Mouse (Mus musculus) lung, postnatal 10 days (tissue): ENCODE measurements around the gene I830077J02Rik.
"Not testable (repeated sequence)": the region's sequence is repeated elsewhere in the genome, so short reads cannot be mapped to it uniquely, and the experiment has no call there.

ENCODE experiments used
- DNase-seq: peaks from one replicate; pipeline ENCODE4 v3.0.0; 2021

Gene I830077J02Rik

DNA sequence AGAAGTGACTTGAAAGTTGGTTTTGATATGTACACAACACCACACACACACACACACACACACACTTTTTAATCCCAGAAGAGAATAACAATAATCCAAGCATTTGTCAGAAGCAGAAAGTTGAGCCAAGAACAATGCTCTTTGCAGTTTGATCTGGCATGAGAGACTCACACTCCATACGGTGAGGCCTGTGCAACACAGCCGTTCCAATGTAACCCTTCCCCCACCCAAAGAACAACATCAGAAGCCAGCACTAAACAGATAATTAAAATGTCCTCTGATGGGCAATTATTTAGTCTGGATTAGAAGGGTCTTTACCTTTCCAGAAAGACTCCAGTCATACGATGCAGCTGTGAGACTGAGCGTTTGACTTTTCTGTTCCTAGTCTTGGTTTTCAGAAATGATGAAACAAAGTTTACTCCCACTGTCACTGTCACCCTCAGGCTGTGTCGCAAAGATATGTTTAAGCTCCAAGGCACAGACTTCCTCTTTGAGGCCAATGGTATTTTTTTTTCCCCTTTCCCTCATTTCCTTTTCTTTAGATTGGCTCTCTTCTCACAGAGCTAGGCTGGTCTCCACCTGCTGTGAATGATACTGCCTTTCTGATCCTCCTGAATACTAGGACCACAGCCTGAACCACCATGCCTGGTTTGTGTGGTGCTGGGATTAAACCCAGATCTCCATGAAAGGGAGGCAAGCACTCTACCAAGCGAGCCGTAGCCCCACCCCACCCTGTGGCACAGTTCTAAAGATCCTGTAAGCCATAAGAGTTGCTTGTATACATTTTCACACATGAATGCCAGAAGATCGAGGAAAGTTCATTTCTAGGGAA is at the start of gene I830077J02Rik:
I830077J02Rik (minus strand) TSS at position 425 of the 832 bp plus-strand sequence.
- no peak for DNase-seq

DNA sequence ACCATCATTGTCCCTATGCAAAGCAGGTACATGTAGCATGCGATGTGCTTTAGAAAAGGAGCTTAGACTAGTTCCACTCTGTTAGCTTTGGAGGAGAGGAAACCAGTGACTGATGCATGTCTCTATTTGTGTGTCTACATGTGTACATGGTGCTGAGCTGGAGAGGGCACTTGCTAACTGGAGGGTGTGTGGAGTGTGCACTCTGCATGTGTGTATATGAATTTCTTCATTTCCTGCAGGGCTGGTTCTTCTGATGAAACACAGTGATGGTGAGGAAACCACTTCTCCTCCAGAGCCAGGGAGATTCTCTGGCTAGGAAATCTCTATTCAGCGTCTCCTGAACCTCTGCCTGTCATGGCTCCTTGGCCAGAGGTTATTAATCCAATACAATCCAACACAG is 41.7 kb upstream of the I830077J02Rik start:
- DNase-seq = no peak

DNA sequence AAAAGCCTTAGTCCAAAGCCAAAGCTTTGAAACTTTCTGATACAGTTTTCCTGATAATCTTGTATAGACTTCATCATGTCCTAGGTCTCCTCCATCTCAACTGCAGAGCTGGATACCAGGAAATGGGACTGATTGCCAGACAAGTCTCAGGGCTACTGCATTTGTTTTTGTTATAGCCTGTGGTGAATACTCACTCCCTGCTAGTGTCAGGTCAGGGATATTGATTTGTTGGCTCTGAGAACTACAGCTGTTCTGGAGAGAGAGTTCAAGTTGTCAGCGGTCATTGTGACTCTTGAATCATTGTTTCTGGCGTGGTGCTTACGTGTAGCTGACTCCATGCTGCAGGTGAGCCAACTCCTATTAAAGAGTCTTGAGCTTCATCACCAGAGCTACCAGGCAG is 40.9 kb upstream of the I830077J02Rik start, which contains the start of gene Ovgp1:
Ovgp1 (plus strand) TSS at position 301 of the 400 bp plus-strand sequence.
- no peak for DNase-seq

DNA sequence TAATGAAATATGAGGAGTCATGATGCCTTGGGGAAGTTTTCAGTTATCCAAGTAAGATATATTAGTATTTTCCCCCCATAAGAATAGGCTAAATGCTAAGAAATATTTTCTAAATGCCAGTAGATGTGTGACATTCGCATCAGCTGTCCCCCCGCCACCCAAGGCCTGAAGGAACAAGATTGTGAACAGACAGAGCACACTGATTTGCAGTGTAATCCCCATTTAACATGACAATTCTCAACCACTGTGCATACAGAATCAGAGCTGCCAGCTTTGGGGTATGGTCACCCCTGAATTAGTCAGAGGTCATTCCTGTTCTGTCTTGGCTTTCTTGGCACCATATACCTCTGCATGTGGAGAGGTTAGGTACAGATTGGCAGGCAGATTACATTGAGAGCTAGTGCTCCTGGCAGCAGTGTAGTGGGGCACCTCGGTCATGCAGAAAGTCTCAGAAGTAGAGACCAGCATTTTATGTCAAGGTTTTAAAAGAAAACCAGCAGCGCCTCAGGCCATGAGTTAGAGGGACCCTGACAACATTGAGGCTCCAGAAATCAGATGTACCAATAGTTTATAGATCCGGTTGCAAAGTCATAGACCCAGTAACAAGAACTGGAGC is 39.5 kb upstream of the I830077J02Rik start:
- no peak for DNase-seq

DNA sequence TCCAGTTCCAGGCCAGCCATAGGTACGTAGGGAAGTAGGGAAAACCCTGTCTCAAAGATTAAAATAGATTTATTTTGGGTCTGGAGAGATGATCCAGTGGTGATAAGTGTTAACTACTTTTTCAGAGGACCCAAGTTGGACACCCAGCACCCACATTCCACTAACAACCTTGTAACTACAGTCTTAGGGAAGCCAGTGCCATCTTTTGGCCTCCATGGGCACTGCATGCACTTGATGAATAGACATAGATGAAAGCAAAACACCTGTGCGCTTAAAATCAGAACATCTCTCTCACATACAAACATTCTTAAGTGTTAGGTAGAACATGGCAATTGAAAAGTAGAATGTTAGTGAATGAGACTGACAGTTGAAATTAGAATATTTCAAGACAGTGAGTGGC is 28.2 kb upstream of the I830077J02Rik start:
- peak; percentile 7 for DNase-seq

DNA sequence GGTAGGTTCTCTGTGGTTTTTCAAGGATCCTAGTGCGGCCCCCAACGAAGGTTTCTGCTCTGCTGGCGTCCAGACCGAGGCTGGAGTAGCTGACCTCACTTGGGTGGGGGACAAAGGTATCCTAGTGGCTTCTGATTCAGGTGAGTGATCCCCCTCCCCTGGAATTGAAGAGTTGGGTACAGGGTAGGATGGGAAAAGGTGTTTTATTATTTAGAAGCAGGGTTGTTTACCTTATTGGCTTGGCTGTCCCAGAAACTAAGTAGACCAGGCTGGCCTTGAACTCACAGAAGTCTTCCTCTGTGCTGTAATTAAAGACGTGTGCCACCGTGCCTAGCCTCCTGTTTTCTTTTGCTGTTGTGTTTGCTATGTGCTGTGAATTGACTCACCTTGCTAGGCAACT is 27.5 kb upstream of the I830077J02Rik start, which contains the start of gene Atp5f1:
Atp5f1 (minus strand) TSS at position 101 of the 400 bp plus-strand sequence.
- no peak for DNase-seq

DNA sequence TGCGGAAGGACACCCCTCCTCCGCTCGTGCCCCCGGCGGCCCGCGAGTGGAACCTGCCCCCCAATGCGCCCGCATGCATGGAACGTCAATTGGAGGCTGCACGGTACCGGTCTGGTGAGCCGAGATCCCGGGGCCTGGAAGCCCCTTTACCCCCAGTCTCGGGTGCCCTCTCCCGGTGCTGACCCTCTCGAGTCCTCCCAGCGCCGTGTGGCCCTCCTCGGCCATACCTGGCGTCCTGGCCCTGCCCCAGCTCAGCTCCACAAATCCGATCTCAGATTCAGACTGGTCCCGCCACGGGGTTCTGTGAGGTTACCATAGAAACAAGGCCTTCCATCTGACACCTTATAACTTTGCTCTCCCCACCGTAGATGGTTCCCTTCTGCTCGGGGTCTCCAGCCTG is 27.1 kb upstream of the I830077J02Rik start:
- no peak for DNase-seq

DNA sequence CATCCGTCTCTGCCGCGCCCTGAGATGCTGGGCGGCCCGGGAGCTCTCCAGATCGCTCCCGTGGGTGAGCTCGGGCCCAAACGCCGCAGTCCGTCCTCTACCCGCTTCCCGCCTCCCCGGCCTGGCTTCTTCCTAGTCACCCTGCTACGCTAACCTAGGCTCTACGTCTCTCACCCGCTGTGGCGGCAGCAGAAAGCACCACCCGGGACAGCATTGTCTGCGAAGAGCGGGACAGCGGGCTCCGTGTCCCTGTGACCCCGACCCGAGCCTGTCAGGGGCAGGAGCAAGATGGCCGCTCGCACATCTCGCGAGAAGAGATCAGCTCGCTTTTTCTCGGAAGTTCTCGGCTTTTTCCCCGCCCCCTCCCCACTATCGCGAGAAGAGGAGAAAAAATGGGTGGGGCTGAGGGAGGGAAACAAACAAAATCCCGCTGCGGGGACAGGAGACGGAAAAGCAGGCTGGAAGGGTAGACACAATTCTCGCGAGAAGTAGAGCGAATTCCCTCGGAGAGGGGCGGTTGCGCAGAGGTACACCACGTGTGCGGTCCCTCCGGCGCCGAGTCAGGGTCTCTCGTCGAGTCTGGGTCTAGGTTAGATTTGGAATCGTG is 26.6 kb upstream of the I830077J02Rik start, which contains the start of gene Wdr77:
Wdr77 (plus strand) TSS at position 396 of the 607 bp plus-strand sequence.
- DNase-seq = peak; percentile 98

DNA sequence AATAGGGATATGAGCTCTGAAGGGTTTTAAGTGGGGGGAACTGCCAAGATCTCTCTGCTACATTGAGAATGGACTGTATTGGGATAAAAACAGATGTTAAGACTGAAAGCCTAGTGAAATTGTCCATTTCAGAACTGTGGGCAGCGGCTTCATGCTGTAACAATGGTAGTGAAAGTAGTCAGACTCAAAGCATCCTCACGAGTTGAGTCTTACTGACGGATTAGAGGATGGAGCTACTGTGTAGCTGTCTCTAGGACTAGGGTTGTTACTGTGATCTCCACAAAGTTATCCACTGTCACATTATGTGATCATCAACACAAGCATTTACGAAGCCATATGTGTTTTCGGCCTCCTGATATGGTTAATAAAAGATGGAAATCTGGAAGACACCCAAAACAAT is 25.7 kb upstream of the I830077J02Rik start:
- no peak for DNase-seq

DNA sequence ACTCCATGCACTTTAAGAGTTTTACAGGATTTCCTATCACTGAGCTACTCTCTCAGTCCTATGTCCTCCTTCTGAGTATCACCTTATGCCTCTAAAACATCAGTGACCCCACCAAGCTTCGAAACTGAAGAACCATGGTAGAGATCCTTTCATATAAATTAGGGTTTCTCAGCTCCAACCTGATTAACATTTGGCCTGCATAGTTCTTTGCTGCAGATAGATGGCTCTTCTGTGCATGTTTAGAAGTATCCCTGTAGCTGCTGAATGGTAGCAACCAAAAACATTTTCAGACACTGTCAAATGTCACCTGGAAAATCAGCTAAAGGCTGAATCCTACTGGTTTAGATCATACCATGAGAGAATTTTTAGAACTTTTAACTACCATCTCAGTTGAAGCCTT is 24.8 kb upstream of the I830077J02Rik start:
- DNase-seq = no peak

DNA sequence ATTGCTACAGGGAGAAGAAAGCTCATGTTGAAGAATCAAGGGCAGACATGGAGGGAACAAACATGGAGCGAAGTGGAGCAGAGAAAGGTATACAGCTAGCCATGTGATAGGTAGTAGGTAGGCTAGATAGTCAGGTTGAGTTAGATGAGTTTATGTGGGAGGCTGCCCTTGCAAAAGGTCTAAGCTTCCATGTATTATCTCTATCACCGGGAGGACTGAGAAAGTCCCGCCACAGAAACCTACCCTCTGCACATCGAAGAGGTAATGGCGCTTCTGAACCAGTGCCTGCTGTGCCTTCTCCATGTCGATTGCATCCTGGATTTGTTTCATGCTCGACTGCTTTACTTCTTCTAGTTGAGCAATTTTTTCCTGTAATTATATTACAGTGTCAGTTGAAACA is 18.9 kb upstream of the I830077J02Rik start:
- no peak for DNase-seq

DNA sequence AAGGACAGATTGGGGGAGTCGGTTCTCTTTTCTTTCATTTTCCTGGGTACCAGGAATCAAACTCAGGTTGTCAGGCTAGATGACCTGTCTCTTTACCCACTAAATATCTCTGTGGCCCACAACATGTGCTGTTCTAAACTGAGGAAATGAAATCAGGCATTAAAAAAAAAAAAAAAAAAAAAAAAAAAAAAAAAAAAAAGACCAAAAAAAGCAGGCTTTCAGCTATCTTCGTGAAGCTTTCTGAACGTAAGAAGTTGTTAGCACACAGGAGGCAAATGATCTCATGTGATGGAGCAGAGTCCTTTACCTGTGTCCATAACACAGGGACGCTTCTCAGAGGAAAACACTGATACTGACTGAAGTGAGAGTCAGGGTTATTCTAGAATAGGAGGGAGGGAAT is 3.6 kb upstream of the I830077J02Rik start:
- DNase-seq = no peak

DNA sequence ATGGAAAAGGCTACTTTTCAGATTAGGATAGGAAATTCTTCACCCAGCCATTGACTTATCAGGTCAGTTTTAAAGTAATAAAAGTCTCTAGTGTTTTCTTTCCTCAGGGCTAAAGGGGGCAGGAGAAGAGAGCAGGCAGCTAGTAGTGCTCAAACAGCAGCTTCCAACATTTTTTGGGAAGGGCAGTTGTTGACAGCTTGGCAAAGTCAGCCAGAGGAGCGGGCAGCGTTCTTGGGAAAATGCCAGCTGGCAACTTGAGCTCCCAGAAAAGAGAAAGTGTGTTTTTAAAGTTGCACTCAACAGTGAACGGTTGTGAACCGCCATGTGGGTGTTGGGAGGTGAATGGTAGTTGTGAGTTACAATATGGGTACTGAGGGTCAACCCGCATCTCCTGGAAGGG is 2.6 kb upstream of the I830077J02Rik start:
- peak; percentile 78 for DNase-seq

DNA sequence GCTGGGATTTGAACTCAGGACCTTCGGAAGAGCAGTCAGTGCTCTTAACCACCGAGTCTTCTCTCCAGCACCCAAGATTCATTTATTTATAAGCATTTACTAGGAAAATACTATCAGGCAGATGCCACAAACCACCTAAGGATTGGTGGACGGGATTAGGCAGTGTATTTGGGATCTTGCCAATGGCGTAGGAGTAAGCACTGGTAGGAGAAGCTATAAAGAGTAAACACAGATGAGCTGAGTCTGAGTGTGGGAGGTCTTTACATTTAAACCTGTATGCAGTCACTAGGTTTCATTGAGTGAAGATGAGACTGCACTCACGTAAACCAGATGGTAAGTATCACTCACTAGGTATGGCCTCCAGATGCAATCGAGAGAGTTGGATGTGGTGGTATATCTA is 1.5 kb upstream of the I830077J02Rik start:
- DNase-seq = no peak

DNA sequence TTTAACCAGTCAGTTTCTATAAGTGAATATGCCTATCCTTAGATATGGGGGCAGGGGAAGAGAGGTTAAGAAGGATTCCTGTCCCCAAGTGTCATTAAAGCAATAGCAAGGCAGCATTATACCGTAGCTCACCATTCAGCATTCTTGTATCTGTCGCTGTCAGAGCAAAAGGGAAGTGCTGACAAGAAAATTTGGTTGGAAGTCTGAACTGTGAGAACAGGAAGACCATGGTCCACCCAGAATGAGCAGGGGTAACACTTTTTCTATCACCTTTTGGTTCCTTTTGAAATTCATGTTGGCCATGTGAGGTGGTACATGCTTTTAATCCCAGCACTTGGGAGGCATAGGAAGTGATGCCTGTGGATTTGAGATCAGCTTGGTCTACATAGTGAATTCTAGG is 1.4 kb downstream of the I830077J02Rik start:
- no peak for DNase-seq

DNA sequence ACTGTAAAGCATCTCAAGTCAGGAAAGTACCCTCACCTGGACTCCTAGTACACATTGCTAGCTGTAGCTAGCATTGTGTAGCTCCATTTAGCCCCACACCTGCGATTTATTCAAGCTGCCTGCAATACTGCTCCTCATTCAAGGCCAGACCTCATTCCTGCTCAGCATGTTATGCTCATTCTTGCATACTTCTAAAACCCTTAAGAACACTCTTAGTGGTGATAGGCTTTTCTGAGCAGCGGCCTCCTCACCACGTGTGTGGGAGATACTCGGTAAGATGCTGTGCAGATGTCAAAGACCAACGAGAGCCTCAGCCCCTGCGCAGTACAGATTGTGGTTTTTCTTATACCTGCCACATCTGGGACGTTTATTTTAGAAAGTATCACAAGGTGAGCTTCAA is 2.6 kb downstream of the I830077J02Rik start:
- no peak for DNase-seq

DNA sequence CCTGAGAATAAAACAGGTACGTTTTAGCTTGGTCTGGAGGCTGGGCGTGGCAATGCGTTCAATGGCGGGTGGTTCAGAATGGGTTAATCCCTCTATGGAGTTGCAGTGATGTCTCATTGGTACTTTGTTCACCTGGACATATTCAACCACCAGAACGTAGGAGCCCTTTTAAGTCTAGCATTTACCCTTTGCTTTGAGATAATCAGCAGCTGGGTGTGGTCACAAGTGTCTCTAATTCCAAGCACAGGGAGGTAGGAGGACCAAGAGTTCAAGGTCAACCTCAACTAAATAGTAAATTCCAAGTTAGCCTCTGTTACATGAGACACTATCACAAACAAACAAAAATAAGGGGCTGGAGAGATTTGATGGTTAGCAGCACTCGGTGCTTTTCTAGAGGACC is 3.7 kb downstream of the I830077J02Rik start:
- no peak for DNase-seq

DNA sequence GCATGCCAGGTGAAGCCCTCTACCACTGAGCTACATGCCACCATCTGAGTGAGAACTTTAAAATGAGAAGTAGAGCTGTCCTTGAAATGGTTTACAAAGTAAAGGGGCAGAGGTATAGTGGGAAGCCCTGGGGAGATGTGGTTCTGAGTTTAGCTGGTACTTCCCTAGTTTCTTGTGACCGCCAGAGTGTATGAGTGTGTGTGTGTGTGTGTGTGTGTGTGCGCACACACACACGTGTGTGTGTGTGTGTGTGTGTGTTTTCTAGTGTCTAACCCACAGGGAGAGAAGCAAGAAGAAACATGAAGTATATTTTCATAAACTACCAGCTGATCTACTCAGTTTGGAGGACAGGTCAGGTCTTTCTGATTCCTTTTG is 4.3 kb downstream of the I830077J02Rik start:
- DNase-seq = no peak

DNA sequence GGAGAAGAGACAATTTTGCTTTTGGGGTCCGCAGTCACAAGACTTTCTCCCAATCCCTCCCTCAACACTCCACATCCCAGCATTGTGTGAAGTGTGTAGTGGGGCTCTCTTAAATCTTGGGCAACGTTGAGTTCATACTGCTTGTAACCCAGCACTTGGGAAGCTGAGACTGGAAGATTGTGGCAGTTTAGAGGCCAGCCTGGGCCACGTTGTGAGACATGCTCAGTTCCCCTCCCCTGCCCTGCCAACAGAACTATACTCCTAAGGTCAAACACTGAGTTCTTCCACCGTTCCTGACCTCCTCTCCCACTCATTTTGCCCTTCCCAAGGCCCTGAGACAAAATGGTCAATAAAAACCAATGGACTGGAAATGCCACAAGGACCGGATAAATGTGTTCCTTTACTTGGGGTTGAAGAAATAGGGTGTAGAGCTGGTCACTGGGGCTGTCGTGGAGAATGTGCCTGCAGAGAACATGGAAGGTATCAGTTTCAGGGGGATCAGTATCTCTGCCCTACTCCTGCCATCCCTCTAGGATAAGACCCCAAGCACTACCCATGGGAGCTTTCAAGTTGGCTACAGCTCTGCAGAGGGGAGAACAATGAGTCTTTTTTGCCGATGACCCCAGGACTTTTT is 4.8 kb downstream of the I830077J02Rik start:
- no peak for DNase-seq

DNA sequence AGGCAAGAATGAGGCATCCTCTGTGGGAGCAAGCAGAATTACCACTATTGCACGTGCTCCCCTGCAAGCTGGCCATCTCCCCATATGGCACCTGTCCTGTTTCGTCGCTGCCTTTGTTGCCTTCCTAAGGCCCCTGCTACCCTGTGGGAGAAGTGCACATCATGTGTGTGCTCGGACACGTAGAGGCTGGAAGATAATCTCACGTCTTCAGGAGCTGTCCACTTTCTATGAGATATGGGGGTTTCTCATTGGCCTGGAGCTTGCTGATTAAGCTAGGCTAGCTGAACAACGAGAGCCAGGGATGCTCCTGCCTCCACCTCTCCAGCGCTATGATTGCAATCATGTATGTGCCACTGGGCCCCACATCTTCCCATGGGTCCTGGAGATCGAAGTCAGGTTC is 7.8 kb downstream of the I830077J02Rik start:
- DNase-seq = no peak

DNA sequence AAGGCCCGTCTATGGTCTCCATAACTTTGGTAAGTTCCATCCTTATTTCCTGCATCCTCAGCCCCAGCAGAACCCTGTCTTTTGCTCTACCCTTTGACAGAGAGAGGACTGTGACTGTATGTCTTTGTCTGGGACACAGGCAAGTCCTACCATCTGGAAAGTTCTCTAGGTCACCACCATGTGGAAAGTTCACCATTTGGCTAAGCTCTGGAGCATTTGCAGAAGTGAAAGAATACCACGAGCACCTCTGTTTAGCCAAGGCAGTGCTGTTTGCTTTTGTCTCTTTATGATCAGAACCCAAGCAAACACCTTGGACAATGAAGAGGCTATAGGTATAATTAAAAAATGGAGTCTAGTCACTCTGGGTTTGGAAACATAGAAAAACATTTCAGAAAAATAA is 10.5 kb downstream of the I830077J02Rik start:
- DNase-seq = no peak

DNA sequence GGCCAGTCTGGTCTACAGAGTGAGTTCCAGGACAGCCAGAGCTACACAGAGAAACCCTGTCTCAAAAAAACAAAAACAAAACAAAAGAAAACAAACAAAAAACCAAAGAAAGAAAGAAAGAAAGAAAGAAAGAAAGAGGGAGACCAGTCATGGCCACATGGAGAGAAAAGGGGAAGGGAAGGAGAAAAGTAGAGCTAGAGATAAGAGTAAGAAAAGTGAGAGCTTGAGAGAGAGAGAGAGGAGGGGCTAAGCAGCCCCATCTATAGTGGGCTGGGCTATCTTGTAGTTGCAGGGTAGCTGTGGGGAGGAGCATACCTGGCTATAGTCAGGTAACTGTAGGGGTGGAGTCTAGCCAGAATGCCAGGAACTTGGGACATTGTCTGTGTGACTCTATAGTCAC is 11.7 kb downstream of the I830077J02Rik start:
- DNase-seq = not testable (repeated sequence)

DNA sequence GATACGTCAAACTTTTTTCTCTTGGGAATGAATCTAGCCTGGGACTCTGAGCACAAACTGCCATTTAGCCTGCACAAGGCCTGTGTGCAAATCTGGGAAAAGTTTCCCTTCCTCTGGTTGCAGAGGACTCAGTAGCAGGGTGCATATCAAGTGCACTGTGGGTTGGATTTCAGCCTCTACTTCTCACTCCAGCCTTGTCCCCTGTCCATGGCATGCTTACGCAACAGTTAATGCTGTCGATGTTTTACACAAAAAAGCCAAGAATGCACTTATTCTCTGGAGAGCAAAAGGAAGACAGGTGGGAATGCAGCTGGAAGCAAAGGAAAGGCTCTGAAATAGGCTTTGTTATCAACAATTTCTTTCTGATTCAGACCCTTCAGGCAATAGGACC is 14.1 kb downstream of the I830077J02Rik start:
- DNase-seq = no peak
